Mouse (Mus musculus): ENCODE measurements at regions not wholly inside any gene's neighbourhood (a gene's known extent, or its start where the extent isn't known, plus 50 kb on each side); places are given as distances from the start of the nearest gene placed in this dataset.

GRCm38 (mm10) chr8:41648276-41648675 lies 231.4 kb upstream of the Frg1 start:
- DNase-seq = no peak

- no peak for DNase-seq
Measured at GRCm38 (mm10) chr8:41644626-41645025, 227.8 kb upstream of the Frg1 start.

GRCm38 (mm10) chr8:41623841-41624240 lies 207.0 kb upstream of the Frg1 start:
- no peak for DNase-seq

- DNase-seq = no peak
Measured at GRCm38 (mm10) chr8:41600255-41600654, 183.4 kb upstream of the Frg1 start.

GRCm38 (mm10) chr8:41594446-41594845 lies 177.6 kb upstream of the Frg1 start:
- DNase-seq = no peak

GRCm38 (mm10) chr8:41593666-41594042 lies 176.8 kb upstream of the Frg1 start:
- no peak for DNase-seq

GRCm38 (mm10) chr8:41592741-41593665 lies 176.1 kb upstream of the Frg1 start:
- DNase-seq = no peak

GRCm38 (mm10) chr8:41592174-41592573 lies 175.3 kb upstream of the Frg1 start:
- no peak for DNase-seq

GRCm38 (mm10) chr8:41588157-41588556 lies 171.3 kb upstream of the Frg1 start:
- no peak for DNase-seq

- peak; percentile 81 to 83 for DNase-seq
Measured at GRCm38 (mm10) chr8:41573027-41573885, 156.4 kb upstream of the Frg1 start.

GRCm38 (mm10) chr8:41570566-41570965 lies 153.7 kb upstream of the Frg1 start:
- no peak for DNase-seq

- no peak for DNase-seq
Measured at GRCm38 (mm10) chr8:41561995-41562394, 145.1 kb upstream of the Frg1 start.

- no peak for DNase-seq
Measured at GRCm38 (mm10) chr8:41556819-41557218, 139.9 kb upstream of the Frg1 start.

- DNase-seq = no peak
Measured at GRCm38 (mm10) chr8:41552747-41553534, 136.1 kb upstream of the Frg1 start.

GRCm38 (mm10) chr8:41551925-41552414 lies 135.1 kb upstream of the Frg1 start:
- peak in 1 of 2 experiments; percentile 4 for DNase-seq

GRCm38 (mm10) chr8:41550095-41550420 lies 133.2 kb upstream of the Frg1 start:
- no peak for DNase-seq

GRCm38 (mm10) chr8:41549220-41550094 lies 132.6 kb upstream of the Frg1 start:
- DNase-seq = no peak

GRCm38 (mm10) chr8:41547730-41548368 lies 131.0 kb upstream of the Frg1 start:
- DNase-seq = no peak

- no peak for DNase-seq
Measured at GRCm38 (mm10) chr8:41532212-41532611, 115.3 kb upstream of the Frg1 start.

- no peak for DNase-seq
Measured at GRCm38 (mm10) chr8:41529581-41529980, 112.7 kb upstream of the Frg1 start.

GRCm38 (mm10) chr8:41526283-41526682 lies 109.4 kb upstream of the Frg1 start:
- no peak for DNase-seq
